Mouse (Mus musculus) gastrocnemius, postnatal 10 days (tissue): ENCODE data around the gene G430095P16Rik. TPM values are rescaled to one million over a fixed set of nuclear protein-coding genes. Genes with fewer than 3 reads are reported as not detected.

Experiments used
- DNase-seq: peaks from one replicate; pipeline ENCODE4 v3.0.0; 2021; ENCODE audit warnings: mixed read lengths
- total RNA-seq, 2 experiments: library from RNA; stranded (reverse); gene quantifications; 2 replicates each; pipeline ENCODE4 v1.2.3; 2021

The G430095P16Rik gene
- total RNA-seq, 2 experiments from 2014 or later = 2.2 to 2.8 TPM

DNA sequence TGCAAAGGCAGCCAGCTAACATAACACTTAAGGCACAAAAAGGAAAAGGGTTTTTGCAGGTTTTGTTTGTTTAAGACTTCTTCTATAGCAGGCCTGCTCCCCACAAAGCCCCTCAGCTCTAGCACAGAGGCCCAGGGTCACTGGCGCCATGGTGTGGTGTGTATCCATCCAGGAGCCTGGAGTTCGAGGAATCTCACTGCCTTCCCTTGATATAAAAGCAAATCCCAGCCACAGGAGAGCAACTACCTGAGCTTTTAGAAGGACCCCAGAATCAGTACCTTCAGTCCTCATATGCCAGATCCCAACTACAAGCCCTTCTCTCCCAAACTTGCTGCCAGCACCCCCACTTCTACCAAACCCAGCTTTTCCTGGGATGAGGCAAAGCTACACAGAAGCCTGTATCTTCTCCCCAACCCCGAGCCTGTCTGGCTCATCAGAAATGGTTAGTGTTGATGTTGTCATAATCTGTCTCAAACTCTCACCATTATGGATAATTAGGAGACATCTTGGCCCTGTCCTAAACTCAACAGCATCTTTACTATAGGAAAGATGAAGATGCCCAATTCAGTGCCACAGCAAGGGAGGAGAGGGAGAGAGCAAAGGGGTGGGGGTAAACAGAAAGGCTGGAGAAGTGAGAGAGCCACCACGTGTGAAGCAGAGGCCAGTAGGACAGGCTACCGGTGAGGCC is 48.3 kb downstream of the G430095P16Rik start:
- no peak for DNase-seq

DNA sequence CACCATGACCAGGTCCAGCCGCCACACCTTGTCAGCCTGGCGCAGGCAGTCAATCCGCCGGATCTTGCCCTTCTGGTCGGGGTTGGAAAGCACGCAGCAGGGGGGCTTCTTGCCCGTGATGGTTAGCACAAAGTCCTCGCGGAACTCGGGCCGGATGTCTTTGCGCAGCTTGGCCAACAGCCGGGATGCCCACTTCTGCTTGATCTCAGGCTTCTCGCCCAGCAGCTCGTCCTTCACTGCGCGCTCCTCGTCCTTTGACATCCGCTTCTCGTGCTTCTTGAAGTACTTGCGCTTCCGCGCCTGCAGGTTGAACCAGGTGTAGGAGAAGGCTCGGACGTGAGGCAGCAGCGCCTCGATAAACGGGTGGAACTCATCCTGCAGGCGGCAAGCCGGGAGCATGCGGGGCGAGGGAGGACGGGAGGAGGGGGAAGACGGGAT is 49.2 kb downstream of the G430095P16Rik start:
- no peak for DNase-seq

DNA sequence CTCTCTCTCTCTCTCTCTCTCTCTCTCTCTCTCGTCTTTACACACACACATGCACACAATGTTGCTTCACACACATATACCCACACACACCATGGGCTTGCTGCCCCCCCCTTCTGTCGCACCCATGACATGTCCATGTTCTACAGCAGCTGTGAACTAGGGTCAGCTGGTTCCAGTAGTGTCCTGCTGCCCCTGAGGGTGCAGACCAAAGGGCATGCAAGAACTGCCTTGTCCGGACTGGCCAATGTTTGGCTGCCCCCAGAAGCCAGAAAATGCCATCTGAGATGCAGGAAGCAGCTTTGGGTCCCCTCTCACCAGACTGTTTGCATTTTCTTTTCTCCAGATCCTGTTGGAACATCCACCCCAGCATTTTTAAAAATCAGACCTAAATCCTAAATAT is 49.8 kb downstream of the G430095P16Rik start:
- DNase-seq = no peak

GRCm38 (mm10) chr8:84773304-84773703 is 50.5 kb downstream of the G430095P16Rik start:
- DNase-seq = no peak

- DNase-seq = peak; percentile 79
Observed at GRCm38 (mm10) chr8:84773833-84774232, 51.0 kb downstream of the G430095P16Rik start.

DNA sequence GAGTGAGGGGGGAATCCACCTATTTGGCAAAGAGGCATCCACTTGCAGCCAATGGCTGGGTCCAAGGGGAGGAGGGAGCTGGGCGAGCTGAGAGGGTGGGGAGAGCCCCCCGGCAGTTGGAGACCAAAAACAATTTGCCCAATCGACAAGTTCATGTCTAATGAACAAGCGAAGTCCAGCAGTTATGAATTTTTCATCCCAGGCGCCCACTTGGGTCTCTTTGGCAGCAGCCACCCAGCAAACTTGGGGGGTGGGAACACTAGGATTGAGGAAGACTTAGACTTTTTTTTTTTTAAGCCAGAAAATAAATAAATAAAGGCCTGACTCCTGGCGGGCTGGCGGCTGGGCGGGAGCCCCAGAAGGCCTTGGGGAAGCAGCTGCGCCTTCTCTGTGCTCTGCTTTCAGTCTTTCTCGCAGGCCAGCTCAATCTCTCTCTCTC is 51.7 kb downstream of the G430095P16Rik start:
- DNase-seq = peak; percentile 63

DNA sequence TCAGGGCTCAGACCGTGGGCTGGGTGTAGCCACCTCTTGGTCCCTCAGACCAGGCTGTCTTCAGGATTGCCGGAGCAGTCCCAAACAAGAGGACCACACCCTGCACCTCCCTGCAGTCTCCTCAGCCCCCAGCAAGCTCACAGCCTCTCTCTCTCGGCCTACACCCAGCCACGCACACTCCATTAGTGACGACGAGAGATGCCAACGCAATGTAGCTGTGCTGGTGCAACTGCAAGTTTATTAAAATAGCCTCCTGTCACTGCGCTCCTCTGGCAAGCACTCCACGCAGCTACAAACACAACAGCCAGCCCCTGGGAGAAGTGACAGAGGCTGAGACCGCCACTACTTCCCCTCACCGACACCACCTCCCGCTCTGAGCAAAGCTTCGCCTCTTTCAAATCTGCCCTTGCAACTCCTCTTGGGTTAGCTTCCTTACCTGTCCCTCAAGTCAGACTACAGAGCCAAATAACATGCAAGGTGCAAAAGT is 52.3 kb downstream of the G430095P16Rik start:
- DNase-seq = peak; percentile 46

DNA sequence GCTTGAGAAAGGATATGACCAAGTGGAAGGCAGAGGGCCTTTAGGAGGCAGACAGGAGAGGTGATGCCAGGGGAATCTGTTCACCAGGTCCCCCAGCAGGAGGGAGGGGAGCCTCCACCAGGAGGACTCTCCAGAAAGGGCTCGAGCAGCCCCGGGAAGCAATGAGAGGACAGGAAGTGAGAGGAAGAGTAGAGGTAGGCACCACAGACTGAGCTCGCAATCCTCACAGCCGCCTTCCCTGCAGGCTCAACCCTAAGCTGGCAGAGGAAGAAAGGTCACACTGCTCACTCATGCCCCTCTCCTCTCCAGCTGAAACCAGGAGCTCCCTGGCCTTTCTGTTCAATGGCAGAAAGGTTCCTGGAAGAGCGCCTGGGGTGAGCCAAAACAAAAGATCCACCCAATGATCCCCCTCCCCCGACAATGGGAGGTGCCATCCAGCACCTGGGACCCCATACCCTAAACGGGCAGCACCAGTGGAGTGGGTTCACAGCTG is 52.9 kb downstream of the G430095P16Rik start:
- no peak for DNase-seq

Other genes starting within 250 kb of the G430095P16Rik start
- gene Ier2, start 60.2 kb upstream of the G430095P16Rik start, total RNA-seq = 10 to 100 TPM; 10.9 to 17.6 TPM
- gene Trmt1, start 36.7 kb upstream of the G430095P16Rik start, total RNA-seq = 10 to 100 TPM; 33.7 to 43.9 TPM
- gene Nacc1, start 35.1 kb upstream of the G430095P16Rik start, total RNA-seq = 10 to 100 TPM; 38.2 to 39.1 TPM
- 1 to 10 TPM; 3.3 to 5.4 TPM for gene Lyl1, start 21.6 kb upstream of the G430095P16Rik start, total RNA-seq
- 100 to 1,000 TPM; 598 to 734 TPM for gene Nfix, start 77.3 kb downstream of the G430095P16Rik start, total RNA-seq
- gene Dand5, start 99.8 kb downstream of the G430095P16Rik start, total RNA-seq = 1 to 10 TPM; 5.8 to 7.3 TPM
- 10 to 100 TPM; 30.3 to 33.4 TPM for gene Gadd45gip1, start 108.5 kb downstream of the G430095P16Rik start, total RNA-seq
- 100 to 1,000 TPM; 124 to 130 TPM for gene Rad23a, start 117.7 kb downstream of the G430095P16Rik start, total RNA-seq
- 100 to 1,000 TPM; 234 to 286 TPM for gene Calr, start 123.9 kb downstream of the G430095P16Rik start, total RNA-seq
- 10 to 100 TPM; 29.7 to 31.4 TPM for gene Farsa, start 134.0 kb downstream of the G430095P16Rik start, total RNA-seq
- 1 to 10 TPM; 4.7 to 5.2 TPM for gene Syce2, start 149.1 kb downstream of the G430095P16Rik start, total RNA-seq
- 10 to 100 TPM; 21.1 to 24.1 TPM for gene Gcdh, start 170.9 kb downstream of the G430095P16Rik start, total RNA-seq
- under 1 TPM in 1 of 2 experiments, not detected in 1; 0.84 TPM for gene Klf1, start 178.9 kb downstream of the G430095P16Rik start, total RNA-seq
- 1 to 10 TPM; 5.7 to 6.2 TPM for gene Dnase2a, start 185.6 kb downstream of the G430095P16Rik start, total RNA-seq
- gene Mast1, start 214.4 kb downstream of the G430095P16Rik start, total RNA-seq = under 1 TPM; 0.20 to 0.45 TPM
- not detected for gene Rtbdn, start 224.0 kb downstream of the G430095P16Rik start, total RNA-seq
- gene Gm49661, start 246.4 kb downstream of the G430095P16Rik start, total RNA-seq = not detected
- 100 to 1,000 TPM; 260 to 267 TPM for gene Prdx2, start 246.6 kb downstream of the G430095P16Rik start, total RNA-seq
- gene Rnaseh2a, start 246.8 kb downstream of the G430095P16Rik start, total RNA-seq = 10 to 100 TPM; 26.7 to 36.8 TPM